Mouse (Mus musculus): Measurements from ENCODE around the gene Efcab14. TPM values are rescaled to one million over a fixed set of nuclear protein-coding genes. Genes with fewer than 3 reads are reported as not detected.

Efcab14 gene
- polyA plus RNA-seq, 1 experiment from 2014 or later = 16.3 TPM

GRCm38 (mm10) chr4:115782026-115782805 lies 44.7 kb downstream of the Efcab14 start:
- 87% methylated on average over 5 of the region's 5 CpGs for WGBS
- Histone ChIP-seq H3K4me3 (ENCODE audit: low read depth, low read length) (no peak overlapping the region), H3K9ac (ENCODE audit: low read length) (no peak overlapping the region), H3K36me3 (ENCODE audit: control insufficient read depth, insufficient read depth, low read length) (no peaks in the 10 kb centered on the region), H3K4me1 (replicated peaks; ENCODE audit: control insufficient read depth, insufficient read depth) (no peaks in the 10 kb centered on the region), H3K27me3 (ENCODE audit: control insufficient read depth, insufficient read depth, low read length) (no peaks in the 10 kb centered on the region), H3K9me3 (ENCODE audit: control insufficient read depth, low read length) (no peaks in the 10 kb centered on the region), H3K4me2 (replicated peaks; ENCODE audit: low read depth) (no peak overlapping the region), H3K27ac (replicated peaks) (no peak overlapping the region)
- TF ChIP-seq CTCF (IDR thresholded peaks at IDR 0.05; ENCODE audit: low read depth) = no peak
- TF ChIP-seq EP300 (optimal IDR thresholded peaks at IDR 0.05) = no peak
- DNase-seq (ENCODE audit: low spot score) = no peak
- no peak for ATAC-seq (ENCODE audit: low FRiP score, low TSS enrichment)

- Histone ChIP-seq H3K9me3 (ENCODE audit: control insufficient read depth, low read length) (no peaks in the 10 kb centered on the region), H3K36me3 (ENCODE audit: control insufficient read depth, insufficient read depth, low read length) (no peaks in the 10 kb centered on the region), H3K4me3 (ENCODE audit: low read depth, low read length) (peak within 1 kb of the TSS; percentile 75), H3K4me1 (replicated peaks; ENCODE audit: control insufficient read depth, insufficient read depth) (no peaks in the 10 kb centered on the region), H3K9ac (ENCODE audit: low read length) (peak within 1 kb of the TSS; percentile 79), H3K4me2 (replicated peaks; ENCODE audit: low read depth) (peak within 1 kb of the TSS; percentile 67), H3K27ac (replicated peaks) (peak within 1 kb of the TSS; percentile 81), H3K27me3 (ENCODE audit: control insufficient read depth, insufficient read depth, low read length) (no peaks in the 10 kb centered on the region)
- DNase-seq (ENCODE audit: low spot score) = peak; percentile 79
- WGBS = under 1% methylated on average over 66 of the region's 69 CpGs
- TF ChIP-seq EP300 (optimal IDR thresholded peaks at IDR 0.05) (no peak), CTCF (IDR thresholded peaks at IDR 0.05; ENCODE audit: low read depth) (peak; percentile 50)
- peak; percentile 88 for ATAC-seq (ENCODE audit: low FRiP score, low TSS enrichment)
Observed at GRCm38 (mm10) chr4:115784769-115785510, 47.4 kb downstream of the Efcab14 start, which contains the start of gene Atpaf1. TSS of gene Atpaf1 (plus strand) at chr4:115784812.

GRCm38 (mm10) chr4:115785511-115786034 lies 48.0 kb downstream of the Efcab14 start:
- H3K36me3 ChIP-seq (ENCODE audit: control insufficient read depth, insufficient read depth, low read length) = 0 out of 2 replicates have a peak, but pooled peaks cover 2% of the 10 kb centered on the region
- peak overlapping the region; percentile 75 for H3K4me3 ChIP-seq (ENCODE audit: low read depth, low read length)
- H3K9ac ChIP-seq (ENCODE audit: low read length) = peak overlapping the region; percentile 79
- no peaks in the 10 kb centered on the region for H3K27me3 ChIP-seq (ENCODE audit: control insufficient read depth, insufficient read depth, low read length)
- no peak for TF ChIP-seq EP300 (optimal IDR thresholded peaks at IDR 0.05)
- H3K4me1 ChIP-seq (replicated peaks; ENCODE audit: control insufficient read depth, insufficient read depth) = no peaks in the 10 kb centered on the region
- WGBS = 36% methylated on average over 7 of the region's 7 CpGs
- H3K27ac ChIP-seq (replicated peaks) = no peak overlapping the region; the same call in 1 of the 2 replicates
- no peak for ATAC-seq (ENCODE audit: low FRiP score, low TSS enrichment)
- no peaks in the 10 kb centered on the region for H3K9me3 ChIP-seq (ENCODE audit: control insufficient read depth, low read length)
- peak overlapping the region; percentile 67 for H3K4me2 ChIP-seq (replicated peaks; ENCODE audit: low read depth)
- DNase-seq (ENCODE audit: low spot score) = no peak

DNA sequence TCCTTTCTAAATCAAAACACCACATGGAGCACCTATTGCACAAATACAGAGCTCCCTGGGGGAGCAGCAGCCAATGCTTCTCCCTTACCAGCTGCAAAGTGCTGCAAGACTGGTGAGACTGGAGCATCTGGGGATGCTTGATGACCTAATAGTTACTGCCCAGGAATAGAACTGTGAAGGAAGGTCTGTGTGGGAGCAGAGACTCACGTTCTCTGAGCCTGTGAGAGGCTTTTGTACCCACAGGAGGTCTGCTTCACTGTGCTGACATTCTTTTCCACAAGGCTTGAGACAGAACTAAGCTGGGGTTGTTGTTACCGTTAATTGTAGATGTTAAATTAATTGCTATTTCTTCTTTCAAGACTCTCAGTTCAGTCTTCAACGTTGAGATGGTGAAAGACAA lies 53.3 kb downstream of the Efcab14 start:
- DNase-seq (ENCODE audit: low spot score) (no peak), ATAC-seq (ENCODE audit: low FRiP score, low TSS enrichment) (no peak)
- H3K27ac ChIP-seq (replicated peaks) = no peak overlapping the region
- H3K4me1 ChIP-seq (replicated peaks; ENCODE audit: control insufficient read depth, insufficient read depth) = no peaks in the 10 kb centered on the region
- no peaks in the 10 kb centered on the region for H3K27me3 ChIP-seq (ENCODE audit: control insufficient read depth, insufficient read depth, low read length)
- no peak overlapping the region for H3K9ac ChIP-seq (ENCODE audit: low read length)
- WGBS = 75% methylated on average over 3 of the region's 3 CpGs
- peaks cover 5% of the 10 kb centered on the region; the same call in 1 of the 2 replicates for H3K36me3 ChIP-seq (ENCODE audit: control insufficient read depth, insufficient read depth, low read length)
- H3K4me2 ChIP-seq (replicated peaks; ENCODE audit: low read depth) = no peak overlapping the region
- no peaks in the 10 kb centered on the region for H3K9me3 ChIP-seq (ENCODE audit: control insufficient read depth, low read length)
- no peak overlapping the region for H3K4me3 ChIP-seq (ENCODE audit: low read depth, low read length)
- TF ChIP-seq CTCF (IDR thresholded peaks at IDR 0.05; ENCODE audit: low read depth) (no peak), EP300 (optimal IDR thresholded peaks at IDR 0.05) (no peak)

DNA sequence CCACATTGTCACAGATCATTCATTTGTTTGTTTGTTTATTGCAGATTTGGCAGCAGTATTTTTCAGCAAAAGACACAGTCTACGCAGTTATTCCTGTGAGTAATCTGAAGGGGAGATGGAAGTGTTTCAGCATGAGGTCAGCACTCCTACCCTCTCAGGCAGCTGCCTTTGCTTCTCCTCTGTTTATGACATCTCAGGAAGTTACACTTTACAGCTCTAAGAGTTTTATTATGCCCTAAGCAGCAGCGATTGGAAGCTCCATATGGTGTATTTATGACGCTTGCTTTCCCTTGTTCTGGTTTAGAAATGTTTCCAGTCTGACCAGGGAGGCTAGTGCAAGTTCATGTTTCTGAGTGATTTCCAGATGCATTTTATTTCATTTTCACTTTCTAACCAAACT lies 57.8 kb downstream of the Efcab14 start:
- ATAC-seq (ENCODE audit: low FRiP score, low TSS enrichment) (no peak), DNase-seq (ENCODE audit: low spot score) (no peak)
- TF ChIP-seq EP300 (optimal IDR thresholded peaks at IDR 0.05) = no peak
- Histone ChIP-seq H3K36me3 (ENCODE audit: control insufficient read depth, insufficient read depth, low read length) (peaks cover 9% of the 10 kb centered on the region), H3K4me3 (ENCODE audit: low read depth, low read length) (no peak overlapping the region), H3K27ac (replicated peaks) (no peak overlapping the region), H3K9ac (ENCODE audit: low read length) (no peak overlapping the region), H3K9me3 (ENCODE audit: control insufficient read depth, low read length) (no peaks in the 10 kb centered on the region), H3K4me1 (replicated peaks; ENCODE audit: control insufficient read depth, insufficient read depth) (no peaks in the 10 kb centered on the region), H3K27me3 (ENCODE audit: control insufficient read depth, insufficient read depth, low read length) (no peaks in the 10 kb centered on the region), H3K4me2 (replicated peaks; ENCODE audit: low read depth) (no peak overlapping the region)
- WGBS = 69% methylated on average over 3 of the region's 3 CpGs

All from stomach, postnatal 0 days (tissue).